Mouse (Mus musculus) MEL (cell line): Measurements from ENCODE around the gene Olfr525. TPM values are rescaled to one million over a fixed set of nuclear protein-coding genes. Genes with fewer than 3 reads are reported as not detected.

Experiments
- DNase-seq: peaks from one replicate; pipeline ENCODE4 v3.0.0; 2011; ENCODE audit warnings: low read depth, low spot score
- H3K27ac ChIP-seq: 2 replicates; pipeline ENCODE4 v1.5.1; 2012; ENCODE audit warnings: low read depth, mild to moderate bottlenecking, control low read depth, low read length, moderate library complexity; ENCODE audit not compliant: control insufficient read depth
- H3K27me3 ChIP-seq, 2 experiments: fragments of 150-350 bp in 1 of 2; sonication (generic) in 1 of 2; 2 replicates each; pipeline ENCODE4 v1.6.1; 2012; ENCODE audit warnings: low read length in 2 of 2, mild to moderate bottlenecking in 2 of 2, improper control_type of control experiment in 1 of 2, moderate library complexity in 1 of 2; ENCODE audit not compliant: insufficient read depth in 2 of 2, control insufficient read depth in 1 of 2
- H3K36me3 ChIP-seq, 2 experiments: 2 replicates each; pipeline ENCODE4 v1.6.1; 2012 to 2014; ENCODE audit warnings: low read length in 2 of 2, improper control_type of control experiment in 1 of 2, inconsistent platforms in 1 of 2, mild to moderate bottlenecking in 1 of 2; ENCODE audit not compliant: insufficient read depth in 2 of 2, control insufficient read depth in 1 of 2
- H3K4me1 ChIP-seq, 2 experiments: fragments of 150-350 bp in 1 of 2; sonication (generic) in 1 of 2; 2 replicates each; pipeline ENCODE4 v1.6.1; 2012; ENCODE audit warnings: low read length in 2 of 2, improper control_type of control experiment in 1 of 2, mild to moderate bottlenecking in 1 of 2; ENCODE audit not compliant: insufficient read depth in 2 of 2, control insufficient read depth in 1 of 2
- H3K4me3 ChIP-seq, 2 experiments: fragments of 150-350 bp in 1 of 2; sonication (generic) in 1 of 2; 2 replicates each; pipeline ENCODE4 v1.5.1; 2012; ENCODE audit warnings: low read depth in 2 of 2, low read length in 2 of 2, mild to moderate bottlenecking in 2 of 2, moderate library complexity in 2 of 2, control low read depth in 1 of 2, improper control_type of control experiment in 1 of 2; ENCODE audit not compliant: control insufficient read depth in 1 of 2, insufficient read depth in 1 of 2
- H3K79me2 ChIP-seq: 2 replicates; pipeline ENCODE4 v1.6.1; 2012; ENCODE audit warnings: mild to moderate bottlenecking, low read length, moderate library complexity; ENCODE audit not compliant: control insufficient read depth, poor library complexity, insufficient read depth
- H3K9ac ChIP-seq: 2 replicates; pipeline ENCODE4 v1.6.1; 2012; ENCODE audit warnings: low read depth, mild to moderate bottlenecking, control low read depth, low read length, moderate library complexity; ENCODE audit not compliant: control insufficient read depth, poor library complexity, severe bottlenecking
- H3K9me3 ChIP-seq: fragments of 150-350 bp; sonication (generic); replicated peaks from 2 replicates; pipeline ENCODE4 v1.6.1; 2012; ENCODE audit warnings: mild to moderate bottlenecking, low read length, improper control_type of control experiment, moderate library complexity; ENCODE audit not compliant: insufficient read depth
- BHLHE40 ChIP-seq: IDR thresholded peaks from 2 replicates; pipeline ENCODE4 v1.6.1; 2012; ENCODE audit warnings: low read depth, mild to moderate bottlenecking, inconsistent platforms, low read length, improper control_type of control experiment, borderline replicate concordance
- CTCF ChIP-seq, 3 experiments: IDR thresholded peaks in 2 of 3; conservative IDR thresholded peaks in 1 of 3; 2 replicates each; pipeline ENCODE4 v1.5.1; 2011 to 2012; ENCODE audit warnings: low read length in 3 of 3, low read depth in 2 of 3, mild to moderate bottlenecking in 2 of 3, improper control_type of control experiment in 1 of 3, inconsistent platforms in 1 of 3, mixed read lengths in 1 of 3, moderate library complexity in 1 of 3; ENCODE audit not compliant: control insufficient read depth in 1 of 3, insufficient read depth in 1 of 3, poor library complexity in 1 of 3, severe bottlenecking in 1 of 3
- ELF1 ChIP-seq: IDR thresholded peaks from 2 replicates; pipeline ENCODE4 v1.6.1; 2014; ENCODE audit warnings: low read depth, mild to moderate bottlenecking, inconsistent platforms, low read length, improper control_type of control experiment, moderate library complexity
- EP300 ChIP-seq, 2 experiments: IDR thresholded peaks; 2 replicates each; pipeline ENCODE4 v1.6.1; 2011; ENCODE audit warnings: improper control_type of control experiment in 2 of 2, low read length in 2 of 2, low read depth in 1 of 2, mild to moderate bottlenecking in 1 of 2
- ETS1 ChIP-seq: IDR thresholded peaks from 2 replicates; pipeline ENCODE4 v1.6.1; 2012; ENCODE audit warnings: low read depth, mild to moderate bottlenecking, inconsistent platforms, low read length, improper control_type of control experiment, moderate library complexity
- HCFC1 ChIP-seq: IDR thresholded peaks from 2 replicates; pipeline ENCODE4 v1.6.1; 2012; ENCODE audit warnings: low read depth, mild to moderate bottlenecking, inconsistent platforms, low read length, improper control_type of control experiment, moderate library complexity
- JUND ChIP-seq: IDR thresholded peaks from 2 replicates; pipeline ENCODE4 v1.6.1; 2011; ENCODE audit warnings: low read depth, mild to moderate bottlenecking, improper control_type of control experiment, low read length
- KAT2A ChIP-seq: conservative IDR thresholded peaks from 2 replicates; pipeline ENCODE4 v1.6.1; 2012; ENCODE audit warnings: low read depth, low read length, improper control_type of control experiment, inconsistent platforms
- MAFK ChIP-seq: IDR thresholded peaks from 2 replicates; pipeline ENCODE4 v1.6.1; 2011; ENCODE audit warnings: low read depth, mild to moderate bottlenecking, low read length, improper control_type of control experiment, borderline replicate concordance
- MAX ChIP-seq: IDR thresholded peaks from 2 replicates; pipeline ENCODE4 v1.6.1; 2011; ENCODE audit warnings: low read length, improper control_type of control experiment
- MYB ChIP-seq: IDR thresholded peaks from 2 replicates; pipeline ENCODE4 v1.6.1; 2011; ENCODE audit warnings: mild to moderate bottlenecking, low read depth, low read length, improper control_type of control experiment
- MYC ChIP-seq: IDR thresholded peaks from 2 replicates; pipeline ENCODE4 v1.6.1; 2011; ENCODE audit warnings: low read depth, mild to moderate bottlenecking, low read length, improper control_type of control experiment, moderate library complexity
- NELFE ChIP-seq: IDR thresholded peaks from 2 replicates; pipeline ENCODE4 v1.6.1; 2011; ENCODE audit warnings: low read depth, low read length, improper control_type of control experiment
- NRF1 ChIP-seq: IDR thresholded peaks from 2 replicates; pipeline ENCODE4 v1.6.1; 2014; ENCODE audit warnings: low read depth, mild to moderate bottlenecking, inconsistent platforms, low read length, improper control_type of control experiment, moderate library complexity; ENCODE audit not compliant: poor library complexity, insufficient read depth, severe bottlenecking
- POLR2A ChIP-seq, 2 experiments: IDR thresholded peaks; 2 replicates each; pipeline ENCODE4 v1.6.1; 2011 to 2012; ENCODE audit warnings: low read length in 2 of 2, mild to moderate bottlenecking in 2 of 2, control low read depth in 1 of 2, improper control_type of control experiment in 1 of 2, low read depth in 1 of 2, moderate library complexity in 1 of 2; ENCODE audit not compliant: control insufficient read depth in 1 of 2, insufficient read depth in 1 of 2, poor library complexity in 1 of 2
- POLR2AphosphoS2 ChIP-seq: IDR thresholded peaks from 2 replicates; pipeline ENCODE4 v1.6.1; 2011; ENCODE audit warnings: low read length, improper control_type of control experiment
- POLR2AphosphoS5 ChIP-seq: IDR thresholded peaks from 2 replicates; pipeline ENCODE4 v1.6.1; 2012; ENCODE audit warnings: low read depth, borderline replicate concordance, mild to moderate bottlenecking, inconsistent platforms, low read length, moderate library complexity, mixed read lengths
- RAD21 ChIP-seq: IDR thresholded peaks from 2 replicates; pipeline ENCODE4 v1.6.1; 2011; ENCODE audit warnings: mild to moderate bottlenecking, low read depth, low read length, improper control_type of control experiment
- RCOR1 ChIP-seq: IDR thresholded peaks from 2 replicates; pipeline ENCODE4 v1.6.1; 2012; ENCODE audit warnings: low read depth, mild to moderate bottlenecking, inconsistent platforms, low read length, improper control_type of control experiment
- SMC3 ChIP-seq: IDR thresholded peaks from 2 replicates; pipeline ENCODE4 v1.6.1; 2011; ENCODE audit warnings: low read depth, low read length, improper control_type of control experiment
- TAL1 ChIP-seq: IDR thresholded peaks from 2 replicates; pipeline ENCODE4 v1.6.1; 2012; ENCODE audit warnings: mild to moderate bottlenecking, inconsistent platforms, low read length, moderate library complexity, mixed read lengths
- USF1 ChIP-seq: IDR thresholded peaks from 2 replicates; pipeline ENCODE4 v1.6.1; 2014; ENCODE audit warnings: low read depth, mild to moderate bottlenecking, inconsistent platforms, low read length, improper control_type of control experiment, moderate library complexity
- USF2 ChIP-seq, 2 experiments: IDR thresholded peaks; 2 replicates each; pipeline ENCODE4 v1.6.1; 2011 to 2012; ENCODE audit warnings: improper control_type of control experiment in 2 of 2, low read length in 2 of 2, borderline replicate concordance in 1 of 2, inconsistent platforms in 1 of 2, low read depth in 1 of 2, mild to moderate bottlenecking in 1 of 2; ENCODE audit not compliant: insufficient read depth in 1 of 2
- ZC3H11A ChIP-seq: IDR thresholded peaks from 2 replicates; pipeline ENCODE4 v1.6.1; 2012; ENCODE audit warnings: low read depth, mild to moderate bottlenecking, inconsistent platforms, low read length, improper control_type of control experiment
- ZKSCAN1 ChIP-seq: IDR thresholded peaks from 2 replicates; pipeline ENCODE4 v1.6.1; 2012; ENCODE audit warnings: low read depth, mild to moderate bottlenecking, inconsistent platforms, low read length, improper control_type of control experiment, moderate library complexity
- ZMIZ1 ChIP-seq: IDR thresholded peaks from 2 replicates; pipeline ENCODE4 v1.6.1; 2012; ENCODE audit warnings: low read depth, mild to moderate bottlenecking, inconsistent platforms, low read length, improper control_type of control experiment, moderate library complexity
- ZNF384 ChIP-seq: IDR thresholded peaks from 2 replicates; pipeline ENCODE4 v1.6.1; 2012; ENCODE audit warnings: low read depth, mild to moderate bottlenecking, inconsistent platforms, low read length, improper control_type of control experiment
- polyA plus RNA-seq, 2 experiments: library from polyadenylated mRNA; stranded (reverse) in 1 of 2; unstranded in 1 of 2; fragments of >175 nt in 1 of 2; fragments of >200 nt in 1 of 2; gene quantifications; 2 replicates each; pipeline versions ENCODE4 v1.2.1 to v1.2.4; 2012; ENCODE audit warnings: low replicate concordance in 2 of 2, low read depth in 1 of 2; ENCODE audit not compliant: insufficient read length in 2 of 2, insufficient read depth in 1 of 2, missing spikeins in 1 of 2
- total RNA-seq: library from RNA; depleted of rRNA; stranded (reverse); fragments of 300-350 nt; gene quantifications from 2 replicates; pipeline ENCODE4 v1.2.3, GENCODE M21; 2012

Olfr525 gene
- total and polyA plus RNA-seq, 3 experiments = 0.01 TPM; not detected in 2

GRCm38 (mm10) chr7:140321135-140321534 lies 477 bp downstream of the Olfr525 start:
- TF ChIP-seq RCOR1 = no peak
- TF ChIP-seq MAFK = no peak
- TF ChIP-seq ZMIZ1 = no peak
- no peak for TF ChIP-seq BHLHE40
- TF ChIP-seq ETS1 = no peak
- no peak for TF ChIP-seq MAX
- TF ChIP-seq KAT2A = no peak
- no peak for TF ChIP-seq JUND
- TF ChIP-seq ZKSCAN1 = no peak
- no peak for TF ChIP-seq TAL1
- TF ChIP-seq USF2 (IDR thresholded peaks at IDR 0.05; ENCODE audit: borderline replicate concordance in 1 of 2, insufficient read depth in 1 of 2, low read depth in 1 of 2, low read length in 2 of 2) = no peak
- TF ChIP-seq USF1 = no peak
- no peak for TF ChIP-seq ZC3H11A
- no peak for TF ChIP-seq CTCF (IDR thresholded peaks at IDR 0.05 in 2 of 3, conservative IDR thresholded peaks at IDR 0.05 in 1 of 3; ENCODE audit: control insufficient read depth in 1 of 3, insufficient read depth in 1 of 3, low read depth in 2 of 3, low read length in 3 of 3, poor library complexity in 1 of 3, severe bottlenecking in 1 of 3)
- TF ChIP-seq EP300 (IDR thresholded peaks at IDR 0.05; ENCODE audit: low read depth in 1 of 2, low read length in 2 of 2) = no peak
- no peak for TF ChIP-seq NELFE
- TF ChIP-seq HCFC1 = no peak
- TF ChIP-seq POLR2AphosphoS2 = no peak
- TF ChIP-seq SMC3 = no peak
- TF ChIP-seq, all 39 proteins: peak for 0
- Histone ChIP-seq H3K79me2 (no peaks in the 10 kb centered on the region), H3K36me3 (no peaks in the 10 kb centered on the region), H3K9ac (no peak overlapping the region), H3K27me3 (no peaks in the 10 kb centered on the region), H3K9me3 (no peaks in the 10 kb centered on the region), H3K27ac (no peak overlapping the region), H3K4me3 (no peak overlapping the region), H3K4me1 (no peaks in the 10 kb centered on the region)
- no peak for DNase-seq

DNA sequence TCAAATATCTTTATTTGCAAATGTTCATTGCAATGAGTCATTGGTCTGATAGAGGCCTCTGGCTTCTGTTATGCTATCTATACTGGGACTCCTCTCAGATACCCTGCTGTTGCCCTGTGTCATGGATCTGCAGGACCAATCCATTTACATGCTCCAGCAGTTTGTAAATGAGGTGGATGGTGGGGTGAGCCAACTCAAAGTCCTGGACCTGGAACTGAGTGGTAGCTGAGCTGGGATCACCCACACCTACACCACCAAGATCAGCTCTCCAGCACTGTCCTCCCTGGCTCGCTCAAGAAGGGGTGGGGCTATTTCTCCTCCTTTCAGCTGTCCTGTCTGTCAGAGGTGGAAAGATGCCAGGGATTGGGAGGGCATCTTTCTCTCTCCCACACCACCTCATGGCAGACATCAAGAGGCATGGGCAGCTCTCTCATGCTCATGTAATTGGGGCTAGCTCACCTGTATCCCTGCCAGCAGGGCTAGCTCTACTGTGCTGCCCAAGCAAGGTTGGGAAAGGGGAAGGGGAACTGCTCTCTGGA lies 9.2 kb downstream of the Olfr525 start:
- no peaks in the 10 kb centered on the region for H3K9me3 ChIP-seq
- no peak for DNase-seq
- no peak overlapping the region for H3K9ac ChIP-seq
- H3K27ac ChIP-seq = no peak overlapping the region
- TF ChIP-seq NELFE (no peak), ELF1 (no peak), JUND (no peak), MYB (no peak), MAX (no peak), POLR2AphosphoS5 (no peak), HCFC1 (no peak), USF2 (IDR thresholded peaks at IDR 0.05; ENCODE audit: borderline replicate concordance in 1 of 2, insufficient read depth in 1 of 2, low read depth in 1 of 2, low read length in 2 of 2) (no peak), MYC (no peak), POLR2A (IDR thresholded peaks at IDR 0.05; ENCODE audit: control insufficient read depth in 1 of 2, insufficient read depth in 1 of 2, low read depth in 1 of 2, low read length in 2 of 2, poor library complexity in 1 of 2) (no peak), RAD21 (no peak), ZKSCAN1 (no peak), KAT2A (no peak), ZNF384 (no peak), NRF1 (no peak), USF1 (no peak), BHLHE40 (no peak)
- no peak overlapping the region for H3K4me3 ChIP-seq
- no peaks in the 10 kb centered on the region for H3K4me1 ChIP-seq
- H3K79me2 ChIP-seq = no peaks in the 10 kb centered on the region
- no peaks in the 10 kb centered on the region for H3K36me3 ChIP-seq
- no peaks in the 10 kb centered on the region for H3K27me3 ChIP-seq
